Mouse (Mus musculus) right cerebral cortex, postnatal 14 days (tissue): ENCODE data around the gene Slc39a5.

Experiments
- DNase-seq: peaks from one replicate; pipeline ENCODE4 v3.0.0; 2022

The Slc39a5 gene

DNA sequence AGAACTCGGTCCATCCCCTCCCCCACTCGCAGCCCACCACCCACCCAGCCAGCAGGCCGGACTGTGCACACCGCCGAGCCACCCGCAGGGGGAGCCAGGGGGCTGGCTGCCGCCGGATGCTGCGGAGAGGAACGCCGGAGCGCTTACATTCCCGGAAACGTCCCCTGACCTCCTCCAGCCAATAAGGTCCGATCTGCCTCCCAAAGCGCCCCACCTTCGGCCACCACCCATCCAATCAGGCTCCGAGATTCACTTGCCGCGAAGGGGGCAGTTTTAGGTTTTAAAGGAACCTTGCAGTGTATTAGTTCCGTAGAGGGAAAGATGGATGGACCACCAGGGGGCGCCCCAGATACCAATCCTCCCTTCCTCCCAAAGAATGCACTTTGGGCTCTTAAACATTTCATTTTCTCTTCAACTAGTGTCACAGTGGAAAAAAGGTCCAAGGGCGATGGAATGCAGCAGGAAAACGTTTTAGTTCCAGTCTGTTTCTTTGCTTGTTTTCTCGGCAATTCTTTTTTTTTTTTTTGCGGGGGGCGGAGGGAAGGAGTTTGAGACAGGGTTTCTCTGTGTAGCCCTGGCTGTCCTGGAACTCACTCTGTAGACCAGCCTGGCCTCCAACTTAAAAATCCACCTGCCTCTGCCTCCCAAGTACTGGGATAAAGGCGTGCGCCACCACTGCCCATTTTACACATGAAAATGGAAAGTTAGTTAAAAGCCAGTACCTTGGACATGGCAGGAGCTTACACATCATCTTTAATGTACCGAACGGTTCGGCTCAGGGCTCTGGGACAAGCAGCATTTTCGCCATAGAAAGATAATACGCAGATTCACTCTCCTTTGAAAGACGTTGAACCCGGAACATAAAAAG, 8.9 kb upstream of the Slc39a5 start:
- peak; percentile 99 for DNase-seq

GRCm38 (mm10) chr10:128408591-128409535, 7.8 kb upstream of the Slc39a5 start:
- DNase-seq: no peak

DNA sequence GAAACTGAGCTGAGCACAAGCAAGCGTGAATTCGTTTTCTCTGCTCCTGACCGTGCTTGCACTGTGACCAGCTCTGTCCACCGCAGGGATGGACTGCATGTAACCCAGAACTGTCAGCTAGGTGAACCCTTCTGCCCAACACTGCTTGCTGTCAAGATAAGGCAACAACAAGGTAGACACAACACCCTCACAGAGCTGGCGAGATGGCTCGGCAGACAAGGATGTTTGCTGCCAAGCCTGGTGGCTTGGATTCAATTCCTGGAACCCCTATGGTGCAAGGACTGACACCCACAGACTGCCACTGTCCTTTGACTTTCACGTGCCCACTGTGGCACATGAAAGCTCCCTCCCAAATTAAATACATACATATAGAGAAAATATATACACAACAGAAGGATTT, 2.9 kb upstream of the Slc39a5 start:
- no peak for DNase-seq

DNA sequence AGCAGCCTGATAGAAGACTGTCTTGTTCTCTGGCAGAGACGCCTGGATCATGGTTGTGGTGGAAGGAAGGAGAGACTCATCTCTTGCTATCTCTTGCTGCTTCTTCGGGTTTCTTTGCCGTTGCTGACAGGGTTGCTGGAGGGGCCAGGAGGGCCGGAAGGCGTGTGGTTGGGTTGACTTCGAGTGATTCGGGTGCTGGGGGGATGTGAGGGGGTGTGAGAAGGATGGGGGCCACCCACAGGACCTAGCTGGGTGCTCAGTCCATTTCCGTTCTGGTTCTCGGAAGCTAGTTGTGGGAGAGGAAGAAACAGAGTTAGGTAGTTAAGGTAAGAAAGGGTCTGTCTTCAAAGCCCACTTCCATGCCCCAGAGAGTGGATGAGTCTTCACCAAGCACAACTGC, 609 bp upstream of the Slc39a5 start:
- no peak for DNase-seq

DNA sequence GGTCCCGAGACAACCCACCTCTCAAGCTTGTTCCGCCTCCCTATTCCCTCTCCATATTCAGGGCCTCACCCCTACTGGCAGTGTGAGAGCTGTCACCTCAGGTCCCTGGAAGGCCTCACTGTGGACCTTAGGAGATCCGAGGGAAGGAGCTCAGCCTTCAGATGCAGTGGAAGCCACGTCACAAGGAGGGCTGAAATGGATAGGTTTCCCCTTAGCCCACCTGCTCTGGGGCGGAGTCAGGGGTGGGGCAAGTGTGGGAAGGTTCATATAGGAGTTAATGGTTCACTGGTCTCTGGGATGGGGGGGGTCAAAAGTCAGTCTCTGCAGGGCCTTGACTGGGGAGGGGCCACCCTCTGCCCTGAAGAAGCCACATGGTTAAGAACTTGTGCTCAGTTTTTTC, 691 bp downstream of the Slc39a5 start:
- no peak for DNase-seq

DNA sequence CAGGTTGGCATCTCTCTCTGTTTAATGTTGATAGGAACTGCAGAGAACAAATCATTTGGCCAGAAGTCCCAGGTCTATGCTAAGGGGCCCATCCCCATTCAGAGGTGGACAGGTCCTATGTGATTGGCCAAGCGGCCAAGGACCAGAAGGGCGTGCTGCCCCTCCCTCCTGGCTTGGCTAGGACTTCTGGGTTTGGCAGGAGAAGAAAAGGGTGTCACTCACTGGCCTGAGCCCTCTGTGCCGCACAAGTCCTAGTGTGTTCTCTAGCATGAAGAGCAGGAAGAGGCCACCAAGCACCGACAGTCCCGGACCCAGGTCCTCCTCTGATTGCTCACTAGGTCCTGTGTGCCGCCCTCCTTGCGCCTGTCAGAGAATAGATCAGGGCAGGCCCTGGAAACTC, 3.6 kb downstream of the Slc39a5 start:
- DNase-seq: no peak

DNA sequence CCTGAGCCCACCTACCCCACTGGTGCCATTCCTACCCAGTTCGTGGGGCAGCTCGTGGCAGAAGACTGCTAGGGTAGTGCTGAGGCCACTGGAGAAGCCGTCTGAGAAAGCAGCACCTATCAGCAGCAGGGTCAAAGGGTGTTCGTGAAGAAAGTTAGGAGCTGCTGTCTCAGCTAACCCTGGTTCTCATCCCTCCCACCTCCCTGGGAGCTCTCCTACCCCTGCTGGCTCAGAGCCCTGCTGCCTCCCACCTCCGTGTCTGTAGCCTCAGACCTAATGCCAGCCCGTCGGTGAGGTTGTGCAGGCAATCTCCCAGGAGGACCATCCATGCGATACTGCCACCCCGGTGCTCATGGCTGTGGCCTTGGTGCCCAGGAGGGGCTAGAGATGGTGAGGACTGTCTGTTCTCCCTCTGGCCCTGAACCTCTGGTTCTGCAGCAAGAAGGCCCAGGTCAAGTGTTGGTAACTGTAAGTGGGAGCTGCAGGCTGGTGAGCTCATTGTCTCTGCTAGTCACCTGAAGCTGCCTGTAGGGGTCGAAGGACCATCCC, 4.2 kb downstream of the Slc39a5 start:
- no peak for DNase-seq

DNA sequence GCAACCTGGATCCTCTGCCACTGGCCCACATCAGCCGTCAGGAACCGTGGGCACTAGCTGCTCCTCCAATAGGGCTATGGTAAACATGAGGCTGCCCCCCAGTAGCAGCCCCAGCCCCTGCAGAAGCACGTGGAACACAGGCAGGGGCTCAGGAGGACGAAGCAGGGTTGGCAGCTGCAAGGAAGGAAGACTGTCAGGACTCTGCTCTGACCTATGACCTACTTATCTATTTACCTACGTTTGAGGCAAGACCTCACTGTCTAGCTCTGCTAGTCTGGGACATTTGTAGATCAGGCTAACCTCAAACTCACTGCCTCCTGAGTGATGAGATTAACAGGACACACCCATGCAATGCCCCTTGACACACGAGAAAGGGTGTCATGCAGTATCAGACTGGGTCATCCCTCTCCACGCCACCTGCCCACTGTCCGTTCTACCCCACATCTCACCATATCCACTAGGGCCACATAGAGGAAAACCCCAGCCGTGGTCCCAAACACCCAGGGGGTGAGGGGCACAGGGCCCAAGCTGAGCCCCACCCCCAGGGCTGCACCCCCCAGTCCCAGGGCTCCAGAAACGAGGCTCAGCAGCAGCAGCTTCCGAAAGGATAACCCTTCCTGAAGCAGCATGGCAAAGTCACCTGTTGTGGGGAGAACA, 4.9 kb downstream of the Slc39a5 start:
- DNase-seq: no peak

- no peak for DNase-seq
Observed at GRCm38 (mm10) chr10:128391850-128392249, 9.2 kb downstream of the Slc39a5 start.

GRCm38 (mm10) chr10:128390366-128390765, 10.7 kb downstream of the Slc39a5 start:
- DNase-seq: no peak

DNA sequence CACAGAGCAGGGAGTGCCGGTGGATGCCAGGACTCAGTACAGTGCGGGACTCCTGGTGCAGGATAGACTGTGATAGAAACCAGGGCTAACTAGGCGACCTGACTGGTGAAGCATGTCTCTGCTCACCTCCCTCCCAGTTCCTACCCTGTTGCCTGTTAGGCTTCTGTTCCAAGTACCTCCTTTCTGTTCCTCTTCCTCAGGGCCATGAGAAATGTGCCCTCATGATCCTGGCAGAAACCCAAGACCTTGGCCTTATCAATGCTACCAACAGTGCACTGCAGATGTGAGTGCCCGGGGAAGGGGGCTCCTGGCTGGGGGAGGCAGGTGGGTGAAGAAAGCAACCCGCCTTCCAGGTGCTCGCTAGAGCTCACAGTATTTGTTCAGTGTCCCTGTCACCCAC, 11.5 kb downstream of the Slc39a5 start:
- no peak for DNase-seq

DNA sequence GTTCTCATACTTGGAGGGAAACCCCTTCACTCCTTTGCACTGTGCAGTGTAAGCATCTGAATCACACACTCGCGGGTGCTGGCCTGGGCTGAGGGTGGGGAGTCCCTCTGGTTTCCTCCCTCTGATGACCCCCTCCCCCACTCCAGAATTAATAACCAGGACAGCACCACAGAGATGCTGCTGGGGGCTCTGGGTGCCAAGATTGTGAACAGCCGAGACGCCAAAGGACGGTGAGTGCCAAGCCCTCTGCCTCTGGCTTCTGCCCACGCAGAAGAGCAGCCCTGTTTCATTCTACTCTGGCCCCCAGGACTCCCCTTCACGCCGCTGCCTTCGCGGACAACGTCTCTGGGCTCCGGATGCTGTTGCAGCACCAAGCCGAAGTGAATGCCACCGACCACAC, 12.1 kb downstream of the Slc39a5 start:
- DNase-seq: no peak

- no peak for DNase-seq
Observed at GRCm38 (mm10) chr10:128385902-128386301, 15.1 kb downstream of the Slc39a5 start.

DNA sequence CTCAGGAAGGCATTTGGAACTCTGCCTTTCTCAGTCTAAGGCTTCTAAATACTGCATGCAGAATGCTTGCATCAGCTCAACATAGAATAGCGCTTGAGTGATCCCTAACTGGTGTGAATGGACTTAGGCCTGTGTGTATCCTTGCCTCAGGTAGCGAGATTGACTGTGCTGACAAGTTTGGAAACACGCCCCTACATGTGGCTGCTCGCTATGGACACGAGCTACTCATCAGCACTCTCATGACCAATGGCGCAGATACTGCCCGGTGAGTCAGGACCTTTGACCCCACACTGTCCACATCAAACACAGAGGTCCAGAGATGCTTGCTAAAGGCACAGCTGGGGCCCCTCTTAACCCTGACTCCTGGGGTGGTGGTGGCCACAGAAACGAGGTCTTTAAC, 18.5 kb downstream of the Slc39a5 start:
- DNase-seq: no peak

GRCm38 (mm10) chr10:128380565-128380964, 20.5 kb downstream of the Slc39a5 start:
- no peak for DNase-seq

DNA sequence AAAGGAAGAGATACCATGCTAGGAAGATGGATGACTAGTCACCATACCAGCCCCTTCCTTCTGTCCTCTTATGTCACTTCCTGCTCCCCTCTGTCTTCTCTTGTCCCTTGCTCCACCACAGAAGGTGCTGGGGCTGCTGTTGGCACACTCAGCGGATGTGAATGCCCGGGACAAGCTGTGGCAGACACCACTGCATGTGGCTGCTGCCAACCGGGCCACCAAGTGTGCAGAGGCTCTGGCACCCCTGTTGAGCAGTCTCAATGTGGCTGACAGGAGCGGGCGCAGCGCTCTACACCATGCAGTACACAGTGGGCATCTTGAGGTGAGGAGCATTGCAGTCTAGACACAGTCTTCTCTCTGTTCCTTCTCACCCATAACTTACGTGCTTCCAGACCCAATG, 21.8 kb downstream of the Slc39a5 start:
- DNase-seq: no peak

DNA sequence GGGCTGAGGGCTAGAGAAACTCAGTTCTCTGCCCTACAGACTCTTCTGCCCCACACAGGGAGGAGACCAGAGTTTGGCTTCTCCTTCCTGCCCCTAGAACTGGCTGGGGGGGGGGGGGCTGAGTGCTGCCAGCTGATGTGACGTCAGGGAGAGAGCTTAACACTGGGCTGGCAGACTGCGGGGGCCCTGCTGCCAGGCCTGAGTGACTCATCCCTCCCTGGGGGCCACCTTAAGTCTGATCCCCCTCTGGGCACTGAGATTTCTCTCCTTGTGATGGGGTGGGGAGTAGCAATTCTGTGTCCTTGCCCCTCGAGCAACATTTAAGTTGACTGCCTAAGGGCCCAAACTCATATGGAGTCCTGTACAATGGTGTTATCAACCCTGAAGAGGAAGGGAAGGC, 22.6 kb downstream of the Slc39a5 start:
- no peak for DNase-seq

DNA sequence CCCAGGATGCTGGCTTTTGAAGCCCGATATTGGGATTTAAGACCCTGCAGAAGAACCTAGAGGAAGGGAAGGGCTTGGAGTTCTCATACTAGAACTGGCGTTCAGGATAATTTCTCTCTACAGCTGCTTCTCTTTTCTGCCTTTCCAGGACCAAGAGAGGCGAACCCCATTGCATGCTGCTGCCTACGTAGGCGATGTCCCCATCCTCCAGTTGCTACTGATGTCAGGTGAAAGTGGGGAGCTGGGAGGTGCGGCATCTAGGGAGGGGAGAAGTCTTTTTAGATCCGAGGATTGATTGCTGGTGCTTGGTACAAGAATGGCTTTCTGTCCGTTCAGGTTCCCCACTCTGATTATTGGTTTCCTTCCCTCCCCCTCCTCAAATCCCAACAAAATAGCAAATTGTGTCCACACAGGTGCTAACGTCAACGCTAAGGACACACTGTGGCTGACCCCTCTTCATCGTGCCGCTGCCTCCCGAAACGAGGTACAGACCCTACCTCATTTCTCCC, 23.0 kb downstream of the Slc39a5 start:
- no peak for DNase-seq

GRCm38 (mm10) chr10:128377222-128377939, 23.6 kb downstream of the Slc39a5 start:
- peak; percentile 52 for DNase-seq

DNA sequence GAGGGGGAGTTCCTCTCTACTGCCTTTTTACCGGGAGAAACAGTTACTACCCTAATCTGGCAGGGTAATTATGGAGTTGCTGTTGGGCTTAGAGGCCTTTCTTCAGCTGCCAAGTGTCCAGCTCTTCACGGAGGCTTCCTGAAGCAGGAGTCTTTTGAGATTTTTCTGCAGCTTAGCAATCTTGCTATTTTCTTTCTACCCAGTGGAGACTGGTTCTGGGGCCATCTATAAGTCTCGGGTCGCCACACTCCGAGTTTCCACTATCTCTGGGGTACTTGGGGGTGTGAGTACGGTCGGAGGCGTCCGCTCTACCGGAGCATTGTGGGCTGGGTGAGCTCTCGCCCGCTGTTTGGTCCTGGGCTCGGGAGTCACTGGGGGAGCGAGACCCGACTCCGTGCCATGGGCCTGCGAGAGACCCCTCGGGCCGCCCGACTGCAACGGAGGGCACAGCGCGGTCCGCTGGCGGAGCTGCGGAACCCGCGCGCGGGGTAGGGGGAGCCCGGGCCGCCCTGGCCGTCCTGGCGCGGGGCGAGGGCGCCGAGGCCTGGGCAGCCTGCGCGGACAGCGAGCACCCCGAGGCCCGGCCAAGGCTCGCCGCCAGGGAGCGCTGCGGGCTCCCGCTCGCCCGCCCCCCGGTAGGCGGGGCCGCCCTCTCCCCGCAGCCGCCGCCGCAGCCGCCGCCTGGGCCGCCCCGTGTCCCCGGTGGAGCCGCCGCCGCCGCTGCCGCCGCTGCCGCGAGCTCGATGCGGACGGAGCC, 24.4 kb downstream of the Slc39a5 start, which contains the start of gene Ankrd52:
Ankrd52 (plus strand) TSS at position 661 of the 757 bp plus-strand sequence.
- peak; percentile 82 for DNase-seq

GRCm38 (mm10) chr10:128376099-128376454, 25.0 kb downstream of the Slc39a5 start:
- no peak for DNase-seq
